Mouse (Mus musculus): ENCODE measurements around the gene Bfsp2. TPM values are rescaled to one million over a fixed set of nuclear protein-coding genes. Genes with fewer than 3 reads are reported as not detected.

Gene Bfsp2
- polyA plus RNA-seq, 1 experiment from 2014 or later, result 0.55 TPM

GRCm38 (mm10) chr9:103431718-103432117, 48.5 kb downstream of the Bfsp2 start:
- ATAC-seq (replicated peaks; ENCODE audit: low FRiP score) (no peak), DNase-seq (ENCODE audit: low spot score) (no peak)
- no peaks in the 10 kb centered on the region for H3K36me3 ChIP-seq (ENCODE audit: control insufficient read depth, insufficient read depth, low read length)
- no peak overlapping the region for H3K9ac ChIP-seq (ENCODE audit: low read depth, low read length)
- peaks cover 3% of the 10 kb centered on the region for H3K4me1 ChIP-seq (replicated peaks; ENCODE audit: control insufficient read depth, insufficient read depth, low read length)
- no peaks in the 10 kb centered on the region for H3K27me3 ChIP-seq (replicated peaks; ENCODE audit: control insufficient read depth, insufficient read depth, low read length)
- WGBS, result 89% methylated on average over 1 of the region's 1 CpGs
- H3K4me2 ChIP-seq, result no peak overlapping the region
- no peak overlapping the region for H3K4me3 ChIP-seq (ENCODE audit: low read depth, low read length)
- no peak overlapping the region for H3K27ac ChIP-seq (ENCODE audit: low read depth, low read length)
- H3K9me3 ChIP-seq (ENCODE audit: control insufficient read depth, low read length), result no peaks in the 10 kb centered on the region

GRCm38 (mm10) chr9:103430431-103431220, 49.6 kb downstream of the Bfsp2 start:
- Histone ChIP-seq H3K4me1 (replicated peaks; ENCODE audit: control insufficient read depth, insufficient read depth, low read length) (peaks cover 3% of the 10 kb centered on the region), H3K4me3 (ENCODE audit: low read depth, low read length) (no peak overlapping the region), H3K9ac (ENCODE audit: low read depth, low read length) (no peak overlapping the region), H3K27ac (ENCODE audit: low read depth, low read length) (no peak overlapping the region), H3K36me3 (ENCODE audit: control insufficient read depth, insufficient read depth, low read length) (no peaks in the 10 kb centered on the region), H3K27me3 (replicated peaks; ENCODE audit: control insufficient read depth, insufficient read depth, low read length) (no peaks in the 10 kb centered on the region), H3K4me2 (no peak overlapping the region), H3K9me3 (ENCODE audit: control insufficient read depth, low read length) (no peaks in the 10 kb centered on the region)
- 80% methylated on average over 13 of the region's 13 CpGs for WGBS
- ATAC-seq (replicated peaks; ENCODE audit: low FRiP score) (no peak), DNase-seq (ENCODE audit: low spot score) (no peak)

GRCm38 (mm10) chr9:103426425-103426824, 53.8 kb downstream of the Bfsp2 start:
- no peaks in the 10 kb centered on the region for H3K27me3 ChIP-seq (replicated peaks; ENCODE audit: control insufficient read depth, insufficient read depth, low read length)
- DNase-seq (ENCODE audit: low spot score), result no peak
- no peaks in the 10 kb centered on the region for H3K36me3 ChIP-seq (ENCODE audit: control insufficient read depth, insufficient read depth, low read length)
- no peak overlapping the region for H3K27ac ChIP-seq (ENCODE audit: low read depth, low read length)
- no peak overlapping the region for H3K4me3 ChIP-seq (ENCODE audit: low read depth, low read length)
- no peaks in the 10 kb centered on the region; the same call in 1 of the 2 replicates for H3K4me1 ChIP-seq (replicated peaks; ENCODE audit: control insufficient read depth, insufficient read depth, low read length)
- no peaks in the 10 kb centered on the region for H3K9me3 ChIP-seq (ENCODE audit: control insufficient read depth, low read length)
- no peak for ATAC-seq (replicated peaks; ENCODE audit: low FRiP score)
- no peak overlapping the region for H3K4me2 ChIP-seq
- WGBS, result 70% methylated on average over 11 of the region's 11 CpGs
- H3K9ac ChIP-seq (ENCODE audit: low read depth, low read length), result no peak overlapping the region

- no peak overlapping the region for H3K4me3 ChIP-seq (ENCODE audit: low read depth, low read length)
- DNase-seq (ENCODE audit: low spot score), result no peak
- no peaks in the 10 kb centered on the region; the same call in 1 of the 2 replicates for H3K4me1 ChIP-seq (replicated peaks; ENCODE audit: control insufficient read depth, insufficient read depth, low read length)
- H3K4me2 ChIP-seq, result 0 out of 2 replicates have a peak overlapping the region, but pooled peaks have one; percentile 3
- no peak overlapping the region for H3K9ac ChIP-seq (ENCODE audit: low read depth, low read length)
- no peak overlapping the region for H3K27ac ChIP-seq (ENCODE audit: low read depth, low read length)
- H3K9me3 ChIP-seq (ENCODE audit: control insufficient read depth, low read length), result no peaks in the 10 kb centered on the region
- no peaks in the 10 kb centered on the region for H3K27me3 ChIP-seq (replicated peaks; ENCODE audit: control insufficient read depth, insufficient read depth, low read length)
- H3K36me3 ChIP-seq (ENCODE audit: control insufficient read depth, insufficient read depth, low read length), result no peaks in the 10 kb centered on the region
- ATAC-seq (replicated peaks; ENCODE audit: low FRiP score), result no peak
- WGBS, result 40% methylated on average over 11 of the region's 11 CpGs
Observed at GRCm38 (mm10) chr9:103424869-103425268, 55.4 kb downstream of the Bfsp2 start.

- no peaks in the 10 kb centered on the region; the same call in 1 of the 2 replicates for H3K4me1 ChIP-seq (replicated peaks; ENCODE audit: control insufficient read depth, insufficient read depth, low read length)
- ATAC-seq (replicated peaks; ENCODE audit: low FRiP score) (no peak), DNase-seq (ENCODE audit: low spot score) (no peak)
- no peaks in the 10 kb centered on the region for H3K9me3 ChIP-seq (ENCODE audit: control insufficient read depth, low read length)
- no peak overlapping the region for H3K9ac ChIP-seq (ENCODE audit: low read depth, low read length)
- H3K4me3 ChIP-seq (ENCODE audit: low read depth, low read length), result no peak overlapping the region
- H3K4me2 ChIP-seq, result no peak overlapping the region
- no peak overlapping the region for H3K27ac ChIP-seq (ENCODE audit: low read depth, low read length)
- H3K27me3 ChIP-seq (replicated peaks; ENCODE audit: control insufficient read depth, insufficient read depth, low read length), result no peaks in the 10 kb centered on the region
- no peaks in the 10 kb centered on the region for H3K36me3 ChIP-seq (ENCODE audit: control insufficient read depth, insufficient read depth, low read length)
- WGBS, result 48% methylated on average over 8 of the region's 8 CpGs
Observed at GRCm38 (mm10) chr9:103423951-103424350, 56.3 kb downstream of the Bfsp2 start.

- WGBS, result 83% methylated on average over 7 of the region's 7 CpGs
- Histone ChIP-seq H3K9ac (ENCODE audit: low read depth, low read length) (no peak overlapping the region), H3K27ac (ENCODE audit: low read depth, low read length) (no peak overlapping the region), H3K4me3 (ENCODE audit: low read depth, low read length) (no peak overlapping the region), H3K4me1 (replicated peaks; ENCODE audit: control insufficient read depth, insufficient read depth, low read length) (no peaks in the 10 kb centered on the region; the same call in 1 of the 2 replicates), H3K36me3 (ENCODE audit: control insufficient read depth, insufficient read depth, low read length) (no peaks in the 10 kb centered on the region), H3K4me2 (no peak overlapping the region), H3K9me3 (ENCODE audit: control insufficient read depth, low read length) (no peaks in the 10 kb centered on the region), H3K27me3 (replicated peaks; ENCODE audit: control insufficient read depth, insufficient read depth, low read length) (no peaks in the 10 kb centered on the region)
- no peak for DNase-seq (ENCODE audit: low spot score)
- ATAC-seq (replicated peaks; ENCODE audit: low FRiP score), result no peak
Observed at GRCm38 (mm10) chr9:103423384-103423783, 56.8 kb downstream of the Bfsp2 start.

- Histone ChIP-seq H3K9me3 (ENCODE audit: control insufficient read depth, low read length) (no peaks in the 10 kb centered on the region), H3K36me3 (ENCODE audit: control insufficient read depth, insufficient read depth, low read length) (no peaks in the 10 kb centered on the region), H3K27ac (ENCODE audit: low read depth, low read length) (no peak overlapping the region), H3K4me2 (no peak overlapping the region), H3K27me3 (replicated peaks; ENCODE audit: control insufficient read depth, insufficient read depth, low read length) (no peaks in the 10 kb centered on the region), H3K4me3 (ENCODE audit: low read depth, low read length) (no peak overlapping the region), H3K4me1 (replicated peaks; ENCODE audit: control insufficient read depth, insufficient read depth, low read length) (no peaks in the 10 kb centered on the region; the same call in 1 of the 2 replicates), H3K9ac (ENCODE audit: low read depth, low read length) (no peak overlapping the region)
- no peak for DNase-seq (ENCODE audit: low spot score)
- ATAC-seq (replicated peaks; ENCODE audit: low FRiP score), result no peak
- WGBS, result 68% methylated on average over 18 of the region's 18 CpGs
Observed at GRCm38 (mm10) chr9:103422847-103423246, 57.4 kb downstream of the Bfsp2 start.

- Histone ChIP-seq H3K36me3 (ENCODE audit: control insufficient read depth, insufficient read depth, low read length) (no peaks in the 10 kb centered on the region), H3K27ac (ENCODE audit: low read depth, low read length) (no peak overlapping the region), H3K27me3 (replicated peaks; ENCODE audit: control insufficient read depth, insufficient read depth, low read length) (no peaks in the 10 kb centered on the region), H3K9me3 (ENCODE audit: control insufficient read depth, low read length) (no peaks in the 10 kb centered on the region), H3K4me3 (ENCODE audit: low read depth, low read length) (no peak overlapping the region), H3K4me1 (replicated peaks; ENCODE audit: control insufficient read depth, insufficient read depth, low read length) (no peaks in the 10 kb centered on the region; the same call in 1 of the 2 replicates), H3K9ac (ENCODE audit: low read depth, low read length) (no peak overlapping the region), H3K4me2 (no peak overlapping the region)
- WGBS, result 68% methylated on average over 3 of the region's 3 CpGs
- DNase-seq (ENCODE audit: low spot score), result no peak
- no peak for ATAC-seq (replicated peaks; ENCODE audit: low FRiP score)
Observed at GRCm38 (mm10) chr9:103420844-103421243, 59.4 kb downstream of the Bfsp2 start.

- H3K9me3 ChIP-seq (ENCODE audit: control insufficient read depth, low read length), result no peaks in the 10 kb centered on the region
- no peak overlapping the region for H3K9ac ChIP-seq (ENCODE audit: low read depth, low read length)
- H3K4me3 ChIP-seq (ENCODE audit: low read depth, low read length), result no peak overlapping the region
- no peaks in the 10 kb centered on the region for H3K36me3 ChIP-seq (ENCODE audit: control insufficient read depth, insufficient read depth, low read length)
- H3K4me2 ChIP-seq, result no peak overlapping the region
- DNase-seq (ENCODE audit: low spot score), result no peak
- H3K4me1 ChIP-seq (replicated peaks; ENCODE audit: control insufficient read depth, insufficient read depth, low read length), result no peaks in the 10 kb centered on the region; the same call in 1 of the 2 replicates
- no peak overlapping the region for H3K27ac ChIP-seq (ENCODE audit: low read depth, low read length)
- ATAC-seq (replicated peaks; ENCODE audit: low FRiP score), result no peak
- WGBS, result 89% methylated on average over 2 of the region's 2 CpGs
- no peaks in the 10 kb centered on the region for H3K27me3 ChIP-seq (replicated peaks; ENCODE audit: control insufficient read depth, insufficient read depth, low read length)
Observed at GRCm38 (mm10) chr9:103418786-103419185, 61.4 kb downstream of the Bfsp2 start.
